Mouse (Mus musculus): Measurements from ENCODE around the gene Prkd3. TPM values are rescaled to one million over a fixed set of nuclear protein-coding genes. Genes with fewer than 3 reads are reported as not detected.
A peak's percentile ranks its signal among the peaks of the same experiment; 100 is the strongest.

Prkd3 gene
- polyA plus RNA-seq, 1 experiment from 2014 or later, result 57.3 TPM

GRCm38 (mm10) chr17:78917696-78918095 lies 102.9 kb downstream of the Prkd3 start:
- H3K27me3 ChIP-seq, result no peaks in the 10 kb centered on the region
- ATAC-seq (ENCODE audit: insufficient number of reproducible peaks, insufficient read depth, low FRiP score, low TSS enrichment), result no peak
- WGBS, result 42% methylated on average over 6 of the region's 6 CpGs
- H3K9me3 ChIP-seq, result no peaks in the 10 kb centered on the region
- H3K36me3 ChIP-seq, result peaks cover 34% of the 10 kb centered on the region
- H3K9ac ChIP-seq, result no peak overlapping the region
- peaks cover 8% of the 10 kb centered on the region for H3K4me1 ChIP-seq
- peak overlapping the region; percentile 73 for H3K4me2 ChIP-seq (replicated peaks)
- no peak overlapping the region; the same call in 1 of the 2 replicates for H3K4me3 ChIP-seq
- no peak overlapping the region for H3K27ac ChIP-seq

GRCm38 (mm10) chr17:78916899-78917298 lies 103.7 kb downstream of the Prkd3 start:
- peak overlapping the region; percentile 68 for H3K4me3 ChIP-seq
- peak overlapping the region; percentile 83 for H3K27ac ChIP-seq
- WGBS, result 2% methylated on average over 11 of the region's 11 CpGs
- peak overlapping the region; percentile 73 for H3K4me2 ChIP-seq (replicated peaks)
- H3K36me3 ChIP-seq, result peaks cover 28% of the 10 kb centered on the region
- ATAC-seq (ENCODE audit: insufficient number of reproducible peaks, insufficient read depth, low FRiP score, low TSS enrichment), result 0 out of 2 replicates have a peak, but pooled peaks have one; percentile 8
- H3K9me3 ChIP-seq, result no peaks in the 10 kb centered on the region
- no peaks in the 10 kb centered on the region for H3K27me3 ChIP-seq
- H3K9ac ChIP-seq, result peak overlapping the region; percentile 77
- H3K4me1 ChIP-seq, result peaks cover 8% of the 10 kb centered on the region

- ATAC-seq (ENCODE audit: insufficient number of reproducible peaks, insufficient read depth, low FRiP score, low TSS enrichment), result peak; percentile 95
- Histone ChIP-seq H3K27ac (peak within 1 kb of the TSS; percentile 83), H3K4me2 (replicated peaks) (peak within 1 kb of the TSS; percentile 73), H3K36me3 (peaks cover 23% of the 10 kb centered on the region), H3K9ac (peak within 1 kb of the TSS; percentile 77), H3K4me1 (peaks cover 8% of the 10 kb centered on the region), H3K27me3 (no peaks in the 10 kb centered on the region), H3K4me3 (peak within 1 kb of the TSS; percentile 68), H3K9me3 (no peaks in the 10 kb centered on the region)
- under 1% methylated on average over 37 of the region's 37 CpGs for WGBS
Observed at GRCm38 (mm10) chr17:78916369-78916813, 104.2 kb downstream of the Prkd3 start, which contains the start of gene Cebpzos. Gene Cebpzos, plus strand, starts transcription at chr17:78916500.

GRCm38 (mm10) chr17:78915772-78916171 lies 104.8 kb downstream of the Prkd3 start:
- Histone ChIP-seq H3K27ac (peak overlapping the region; percentile 83; the same call in 1 of the 2 replicates), H3K9ac (peak overlapping the region; percentile 77; the same call in 1 of the 2 replicates)
- WGBS, result 54% methylated on average over 6 of the region's 6 CpGs

GRCm38 (mm10) chr17:78913921-78914320 lies 106.7 kb downstream of the Prkd3 start:
- Histone ChIP-seq H3K4me2 (replicated peaks) (no peak overlapping the region), H3K4me3 (no peak overlapping the region), H3K9me3 (no peaks in the 10 kb centered on the region), H3K4me1 (peaks cover 8% of the 10 kb centered on the region), H3K27ac (no peak overlapping the region), H3K27me3 (no peaks in the 10 kb centered on the region), H3K36me3 (0 out of 2 replicates have a peak, but pooled peaks cover 5% of the 10 kb centered on the region), H3K9ac (no peak overlapping the region)
- 73% methylated on average over 3 of the region's 3 CpGs for WGBS
- ATAC-seq (ENCODE audit: insufficient number of reproducible peaks, insufficient read depth, low FRiP score, low TSS enrichment), result no peak

More at GRCm38 (mm10) chr17:78915772-78916171, 104.8 kb downstream of the Prkd3 start:
- Histone ChIP-seq H3K36me3 (peaks cover 19% of the 10 kb centered on the region), H3K4me1 (peaks cover 8% of the 10 kb centered on the region), H3K27me3 (no peaks in the 10 kb centered on the region), H3K4me3 (peak overlapping the region; percentile 68), H3K4me2 (replicated peaks) (peak overlapping the region; percentile 73), H3K9me3 (no peaks in the 10 kb centered on the region)
- no peak for ATAC-seq (ENCODE audit: insufficient number of reproducible peaks, insufficient read depth, low FRiP score, low TSS enrichment)

GRCm38 (mm10) chr17:78912861-78913281 lies 107.7 kb downstream of the Prkd3 start:
- Histone ChIP-seq H3K4me2 (replicated peaks) (peak overlapping the region; percentile 39), H3K27ac (no peak overlapping the region), H3K4me1 (peaks cover 8% of the 10 kb centered on the region), H3K9me3 (no peaks in the 10 kb centered on the region), H3K27me3 (no peaks in the 10 kb centered on the region), H3K4me3 (peak overlapping the region; percentile 31), H3K36me3 (no peaks in the 10 kb centered on the region), H3K9ac (no peak overlapping the region)
- 31% methylated on average over 6 of the region's 6 CpGs for WGBS
- ATAC-seq (ENCODE audit: insufficient number of reproducible peaks, insufficient read depth, low FRiP score, low TSS enrichment), result 0 out of 2 replicates have a peak, but pooled peaks have one; percentile 42

- Histone ChIP-seq H3K36me3 (no peaks in the 10 kb centered on the region), H3K4me3 (no peak overlapping the region), H3K27ac (no peak overlapping the region), H3K27me3 (no peaks in the 10 kb centered on the region), H3K9me3 (no peaks in the 10 kb centered on the region), H3K4me2 (replicated peaks) (no peak overlapping the region), H3K4me1 (no peaks in the 10 kb centered on the region), H3K9ac (no peak overlapping the region)
- WGBS, result 75% methylated on average over 2 of the region's 2 CpGs
- no peak for ATAC-seq (ENCODE audit: insufficient number of reproducible peaks, insufficient read depth, low FRiP score, low TSS enrichment)
Observed at GRCm38 (mm10) chr17:78909374-78909773, 111.2 kb downstream of the Prkd3 start.

GRCm38 (mm10) chr17:78906892-78907291 lies 113.7 kb downstream of the Prkd3 start, which contains the start of gene Sult6b1:
Gene Sult6b1, minus strand, starts transcription at chr17:78906992.
- no peaks in the 10 kb centered on the region for H3K9me3 ChIP-seq
- no peak within 1 kb of the TSS for H3K4me3 ChIP-seq
- H3K4me1 ChIP-seq, result no peaks in the 10 kb centered on the region
- ATAC-seq (ENCODE audit: insufficient number of reproducible peaks, insufficient read depth, low FRiP score, low TSS enrichment), result no peak
- H3K36me3 ChIP-seq, result no peaks in the 10 kb centered on the region
- no peaks in the 10 kb centered on the region for H3K27me3 ChIP-seq
- H3K4me2 ChIP-seq (replicated peaks), result no peak within 1 kb of the TSS
- no peak within 1 kb of the TSS for H3K27ac ChIP-seq
- 79% methylated on average over 5 of the region's 5 CpGs for WGBS
- H3K9ac ChIP-seq, result no peak within 1 kb of the TSS

- no peak for ATAC-seq (ENCODE audit: insufficient number of reproducible peaks, insufficient read depth, low FRiP score, low TSS enrichment)
- no peaks in the 10 kb centered on the region for H3K4me1 ChIP-seq
- no peak overlapping the region for H3K9ac ChIP-seq
- no peak overlapping the region for H3K4me3 ChIP-seq
- no peaks in the 10 kb centered on the region for H3K27me3 ChIP-seq
- H3K36me3 ChIP-seq, result no peaks in the 10 kb centered on the region
- no peaks in the 10 kb centered on the region for H3K9me3 ChIP-seq
- H3K4me2 ChIP-seq (replicated peaks), result no peak overlapping the region
- no peak overlapping the region for H3K27ac ChIP-seq
- WGBS, result 75% methylated on average over 2 of the region's 2 CpGs
Observed at GRCm38 (mm10) chr17:78903158-78903557, 117.5 kb downstream of the Prkd3 start.

Other genes with a start within 250 kb of the Prkd3 start
- gene Heatr5b, start 185.5 kb downstream of the Prkd3 start, polyA plus RNA-seq (2016; fragmentation: Nextera tagmentation; extraction: Ambion mirVana), result 18.7 and 19.1 TPM in 2 replicates
- gene Gpatch11, start 185.2 kb downstream of the Prkd3 start, polyA plus RNA-seq (2016; fragmentation: Nextera tagmentation; extraction: Ambion mirVana), result 54.0 and 56.7 TPM in 2 replicates
- gene Eif2ak2, start 138.2 kb downstream of the Prkd3 start, polyA plus RNA-seq (2016; fragmentation: Nextera tagmentation; extraction: Ambion mirVana), result 12.5 and 12.6 TPM in 2 replicates
- gene Sult6b1, start 113.8 kb downstream of the Prkd3 start, polyA plus RNA-seq (2016; fragmentation: Nextera tagmentation; extraction: Ambion mirVana), result 0.19 and 0.42 TPM in 2 replicates
- gene Cebpzos, start 104.3 kb downstream of the Prkd3 start, polyA plus RNA-seq (2016; fragmentation: Nextera tagmentation; extraction: Ambion mirVana), result 102 and 106 TPM in 2 replicates
- gene Cebpz, start 83.8 kb downstream of the Prkd3 start, polyA plus RNA-seq (2016; fragmentation: Nextera tagmentation; extraction: Ambion mirVana), result 61.8 and 74.4 TPM in 2 replicates
- 56.4 and 60.5 TPM in 2 replicates for gene Ndufaf7, start 83.7 kb downstream of the Prkd3 start, polyA plus RNA-seq (2016; fragmentation: Nextera tagmentation; extraction: Ambion mirVana)
- 6.7 and 7.4 TPM in 2 replicates for gene Qpct, start 31.1 kb upstream of the Prkd3 start, polyA plus RNA-seq (2016; fragmentation: Nextera tagmentation; extraction: Ambion mirVana)